Mouse (Mus musculus) midbrain, embryonic 14.5 days (tissue): ENCODE measurements around the gene Tprn. TPM values are rescaled to one million over a fixed set of nuclear protein-coding genes. Genes with fewer than 3 reads are reported as not detected.
A peak's percentile ranks its signal among the peaks of the same experiment; 100 is the strongest.

Experiments
- ATAC-seq: fragments of 200-750 bp; cut with Nextera tagmentation; 2 replicates; pipeline ENCODE4 v1.8.0; 2017; ENCODE audit warnings: moderate number of reproducible peaks, moderate library complexity; ENCODE audit not compliant: low FRiP score, low TSS enrichment
- DNase-seq: peaks from one replicate; pipeline ENCODE4 v3.0.0-alpha.2; 2015
- H3K27ac ChIP-seq: fragments of 300-500 bp; sonication (generic); replicated peaks from 2 replicates; pipeline ENCODE4 v1.5.1; 2014; ENCODE audit warnings: mild to moderate bottlenecking, low read depth, low read length, moderate library complexity
- H3K27me3 ChIP-seq: fragments of 300-500 bp; sonication (generic); 2 replicates; pipeline ENCODE4 v1.6.1; 2014; ENCODE audit warnings: low read length, control low read depth, mixed read lengths; ENCODE audit not compliant: control insufficient read depth, insufficient read depth
- H3K36me3 ChIP-seq: fragments of 300-500 bp; sonication (generic); 2 replicates; pipeline ENCODE4 v1.6.1; 2014; ENCODE audit warnings: low read length, control low read depth; ENCODE audit not compliant: control insufficient read depth, insufficient read depth
- H3K4me1 ChIP-seq: fragments of 300-500 bp; sonication (generic); 2 replicates; pipeline ENCODE4 v1.6.1; 2014; ENCODE audit warnings: mild to moderate bottlenecking, antibody characterized with exemption, low read length, control low read depth; ENCODE audit not compliant: control insufficient read depth, insufficient read depth
- H3K4me2 ChIP-seq: fragments of 300-500 bp; sonication (generic); 2 replicates; pipeline ENCODE4 v1.6.1; 2014; ENCODE audit warnings: mild to moderate bottlenecking, low read length, moderate library complexity
- H3K4me3 ChIP-seq: fragments of 300-500 bp; sonication (generic); replicated peaks from 2 replicates; pipeline ENCODE4 v1.5.1; 2014; ENCODE audit warnings: low read depth, low read length
- H3K9ac ChIP-seq: fragments of 300-500 bp; sonication (generic); replicated peaks from 2 replicates; pipeline ENCODE4 v1.6.1; 2014; ENCODE audit warnings: mild to moderate bottlenecking, low read length, moderate library complexity
- H3K9me3 ChIP-seq: fragments of 300-500 bp; sonication (generic); 2 replicates; pipeline ENCODE4 v1.6.1; 2016; ENCODE audit warnings: low read length, control low read depth, mixed read lengths; ENCODE audit not compliant: control insufficient read depth
- WGBS: fragments of 180-500 bp; shearing (Covaris S2); extraction: QIAGEN DNeasy Blood & Tissue Kit; methylation state at CpG from one replicate; pipeline ENCODE4 v1.1.7; 2014; 5-methylcytosine and 5-hydroxymethylcytosine counted together
- polyA plus RNA-seq: library from polyadenylated mRNA; unstranded; fragments of >200 nt; fragmentation: Nextera tagmentation; extraction: Ambion mirVana; gene quantifications from 2 replicates; pipeline ENCODE4 v1.2.1, GENCODE M21; 2014

Tprn gene
- polyA plus RNA-seq, 1 experiment from 2014 or later: 13.3 TPM

- H3K9me3 ChIP-seq: no peaks in the 10 kb centered on the region
- H3K27me3 ChIP-seq: no peaks in the 10 kb centered on the region
- peak overlapping the region; percentile 56 for H3K4me2 ChIP-seq
- H3K4me3 ChIP-seq: peak overlapping the region; percentile 84
- peaks cover 6% of the 10 kb centered on the region for H3K36me3 ChIP-seq
- peak overlapping the region; percentile 99 for H3K27ac ChIP-seq
- 2% methylated on average over 41 of the region's 41 CpGs for WGBS
- H3K9ac ChIP-seq: peak overlapping the region; percentile 62
- ATAC-seq (peak; percentile 97), DNase-seq (peak; percentile 100)
- peaks cover 15% of the 10 kb centered on the region for H3K4me1 ChIP-seq
Observed at GRCm38 (mm10) chr2:25224766-25225752, 37.4 kb upstream of the Tprn start.

- ATAC-seq (no peak), DNase-seq (no peak)
- no peak overlapping the region for H3K9ac ChIP-seq
- H3K4me2 ChIP-seq: peak overlapping the region; percentile 56
- H3K4me1 ChIP-seq: peaks cover 15% of the 10 kb centered on the region
- peaks cover 6% of the 10 kb centered on the region for H3K36me3 ChIP-seq
- no peaks in the 10 kb centered on the region for H3K27me3 ChIP-seq
- WGBS: 71% methylated on average over 8 of the region's 8 CpGs
- H3K27ac ChIP-seq: peak overlapping the region; percentile 99
- H3K4me3 ChIP-seq: no peak overlapping the region; the same call in 1 of the 2 replicates
- H3K9me3 ChIP-seq: no peaks in the 10 kb centered on the region
Observed at GRCm38 (mm10) chr2:25225811-25226379, 36.5 kb upstream of the Tprn start.

GRCm38 (mm10) chr2:25226864-25227263 lies 35.6 kb upstream of the Tprn start:
- Histone ChIP-seq H3K4me2 (no peak overlapping the region), H3K36me3 (peaks cover 2% of the 10 kb centered on the region), H3K4me1 (peaks cover 15% of the 10 kb centered on the region), H3K27me3 (no peaks in the 10 kb centered on the region), H3K9ac (no peak overlapping the region), H3K4me3 (no peak overlapping the region), H3K27ac (no peak overlapping the region), H3K9me3 (no peaks in the 10 kb centered on the region)
- ATAC-seq (no peak), DNase-seq (no peak)
- WGBS: 81% methylated on average over 5 of the region's 5 CpGs

- Histone ChIP-seq H3K4me1 (peaks cover 15% of the 10 kb centered on the region), H3K27ac (no peak overlapping the region), H3K9me3 (no peaks in the 10 kb centered on the region), H3K4me3 (no peak overlapping the region), H3K27me3 (no peaks in the 10 kb centered on the region), H3K36me3 (no peaks in the 10 kb centered on the region), H3K9ac (no peak overlapping the region), H3K4me2 (no peak overlapping the region)
- WGBS: 88% methylated on average over 4 of the region's 4 CpGs
- DNase-seq (no peak), ATAC-seq (no peak)
Observed at GRCm38 (mm10) chr2:25227406-25227805, 35.0 kb upstream of the Tprn start.

- ATAC-seq (no peak), DNase-seq (peak; percentile 87)
- H3K4me3 ChIP-seq: no peak overlapping the region
- H3K9ac ChIP-seq: no peak overlapping the region
- peak overlapping the region; percentile 37 for H3K4me2 ChIP-seq
- H3K27ac ChIP-seq: peak overlapping the region; percentile 27
- WGBS: 3% methylated on average over 7 of the region's 7 CpGs
- no peaks in the 10 kb centered on the region for H3K9me3 ChIP-seq
- H3K36me3 ChIP-seq: no peaks in the 10 kb centered on the region
- no peaks in the 10 kb centered on the region for H3K27me3 ChIP-seq
- peaks cover 12% of the 10 kb centered on the region for H3K4me1 ChIP-seq
Observed at GRCm38 (mm10) chr2:25228431-25228889, 34.0 kb upstream of the Tprn start.

GRCm38 (mm10) chr2:25228995-25229530 lies 33.4 kb upstream of the Tprn start:
- Histone ChIP-seq H3K4me3 (no peak overlapping the region), H3K9me3 (no peaks in the 10 kb centered on the region), H3K4me2 (peak overlapping the region; percentile 37), H3K9ac (no peak overlapping the region), H3K4me1 (peaks cover 6% of the 10 kb centered on the region), H3K36me3 (no peaks in the 10 kb centered on the region), H3K27me3 (no peaks in the 10 kb centered on the region), H3K27ac (0 out of 2 replicates have a peak overlapping the region, but pooled peaks have one; percentile 27)
- DNase-seq: no peak
- WGBS: 69% methylated on average over 6 of the region's 6 CpGs
- no peak for ATAC-seq

GRCm38 (mm10) chr2:25229582-25229981 lies 32.8 kb upstream of the Tprn start:
- H3K36me3 ChIP-seq: no peaks in the 10 kb centered on the region
- ATAC-seq: no peak
- peaks cover 6% of the 10 kb centered on the region for H3K4me1 ChIP-seq
- H3K4me2 ChIP-seq: no peak overlapping the region
- H3K4me3 ChIP-seq: no peak overlapping the region
- H3K9me3 ChIP-seq: no peaks in the 10 kb centered on the region
- 83% methylated on average over 5 of the region's 5 CpGs for WGBS
- H3K27me3 ChIP-seq: no peaks in the 10 kb centered on the region
- no peak overlapping the region for H3K27ac ChIP-seq
- H3K9ac ChIP-seq: no peak overlapping the region
- DNase-seq: no peak

- peaks cover 2% of the 10 kb centered on the region for H3K4me1 ChIP-seq
- ATAC-seq (no peak), DNase-seq (no peak)
- WGBS: 89% methylated on average over 7 of the region's 7 CpGs
- H3K36me3 ChIP-seq: no peaks in the 10 kb centered on the region
- no peaks in the 10 kb centered on the region for H3K27me3 ChIP-seq
- no peak overlapping the region for H3K27ac ChIP-seq
- H3K4me3 ChIP-seq: no peak overlapping the region
- no peak overlapping the region for H3K9ac ChIP-seq
- no peaks in the 10 kb centered on the region for H3K9me3 ChIP-seq
- H3K4me2 ChIP-seq: no peak overlapping the region
Observed at GRCm38 (mm10) chr2:25230581-25230980, 31.8 kb upstream of the Tprn start.
